Mouse (Mus musculus) liver, postnatal 0 days (tissue): ENCODE data around the gene Traf1.

Experiments used
- CTCF ChIP-seq: sonication (generic); IDR thresholded peaks from 2 replicates; pipeline ENCODE4 v1.5.1; 2016; ENCODE audit warnings: antibody characterized with exemption, low read depth
- EP300 ChIP-seq: IDR thresholded peaks from 2 replicates; pipeline ENCODE4 v1.6.1; 2016; ENCODE audit warnings: antibody characterized with exemption, low read depth, mild to moderate bottlenecking

DNA sequence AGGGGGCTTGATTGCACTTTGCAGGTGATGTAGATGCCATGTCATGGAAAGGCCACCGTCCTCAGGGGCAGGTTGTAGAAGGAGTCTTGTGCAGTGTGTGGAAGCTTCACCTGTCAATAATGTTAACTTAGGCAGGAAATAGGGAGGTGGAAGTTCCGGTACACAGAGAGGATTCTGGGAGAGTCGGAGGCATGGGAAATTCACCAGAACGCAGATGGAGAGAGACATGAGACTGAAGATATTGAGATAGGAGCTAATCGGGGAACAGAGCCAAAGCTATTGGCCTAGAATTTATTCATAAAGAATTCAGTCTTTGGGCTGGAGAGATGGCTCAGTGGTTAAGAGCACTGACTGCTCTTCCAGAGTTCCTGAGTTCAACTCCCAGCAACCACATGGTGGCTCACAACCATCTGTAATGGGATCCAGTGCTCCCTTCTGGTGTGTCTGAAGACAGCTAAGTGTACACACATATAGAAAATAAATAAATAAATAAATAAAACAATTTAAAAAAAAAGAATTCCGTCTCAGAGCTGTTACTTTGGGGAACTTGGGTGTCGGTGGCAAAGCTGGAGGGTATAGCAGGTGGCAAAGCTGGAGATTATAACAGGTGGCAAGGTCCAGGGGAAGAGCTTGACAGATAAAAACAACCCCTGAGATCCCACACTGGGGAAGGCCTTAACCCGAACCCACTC, 4.8 kb upstream of the Traf1 start:
- TF ChIP-seq CTCF (no peak), EP300 (no peak)
